Mouse (Mus musculus) lung, adult 2 months (tissue): ENCODE results near the gene Rtp4.

Source experiments
- CTCF ChIP-seq: fragments of 200-500 bp; IDR thresholded peaks from 2 replicates; pipeline ENCODE4 v1.5.1; 2011; ENCODE audit warnings: mild to moderate bottlenecking, low read length, control low read depth; ENCODE audit not compliant: insufficient read depth
- POLR2A ChIP-seq: fragments of 200-500 bp; IDR thresholded peaks from 2 replicates; pipeline ENCODE4 v1.6.1; 2011; ENCODE audit warnings: low read depth, mild to moderate bottlenecking, control low read depth, low read length, borderline replicate concordance; ENCODE audit errors: extremely low read depth

- TF ChIP-seq CTCF (no peak), POLR2A (no peak)
Measured at GRCm38 (mm10) chr16:23515766-23516165, 4.3 kb upstream of the Rtp4 start.
